Mouse (Mus musculus) large intestine, adult 2 months (tissue): ENCODE measurements around the gene Ttc23l. TPM values are rescaled to one million over a fixed set of nuclear protein-coding genes. Genes with fewer than 3 reads are reported as not detected.
"Not testable (repeated sequence)": the region's sequence is repeated elsewhere in the genome, so short reads cannot be mapped to it uniquely, and the experiment has no call there.

ENCODE experiments used
- DNase-seq: peaks from one replicate; pipeline ENCODE4 v3.0.0-alpha.2; 2012; ENCODE audit warnings: low read depth, low spot score
- WGBS: fragments of 180-500 bp; shearing (Covaris S2); methylation state at CpG from one replicate; pipeline ENCODE4 v1.1.7; 2018; 5-methylcytosine and 5-hydroxymethylcytosine counted together
- polyA plus RNA-seq: library from polyadenylated mRNA; depleted of rRNA; stranded (reverse); fragments of >200 nt; gene quantifications from 2 replicates; pipeline ENCODE4 v1.2.3, GENCODE M21; 2012; rRNA removed

Gene Ttc23l
- polyA plus RNA-seq = not detected in 2 replicates

DNA sequence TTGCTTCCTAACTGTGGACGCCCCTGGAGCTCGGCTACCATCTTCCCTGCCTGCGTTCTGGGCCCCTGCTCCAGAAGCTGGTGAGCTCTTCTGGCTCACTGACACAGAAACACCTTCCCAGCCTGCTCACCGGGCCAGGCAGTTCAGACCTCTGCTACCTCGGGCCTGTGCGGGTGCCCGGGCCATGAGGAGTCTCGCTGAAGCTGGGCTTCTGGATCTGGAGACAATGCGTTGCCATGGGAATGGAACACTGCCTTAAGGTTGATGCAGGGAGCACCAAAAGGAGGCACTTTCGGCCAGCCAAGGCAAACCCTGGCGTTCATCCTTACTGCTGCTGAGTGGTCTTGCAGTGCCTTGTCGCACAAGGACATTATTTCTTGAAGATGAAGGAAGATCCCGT, at the start of gene Ttc23l:
TSS of gene Ttc23l (minus strand) at position 204 of the 400 bp plus-strand sequence.
- WGBS = 88% methylated on average over 13 of the region's 13 CpGs
- no peak for DNase-seq

DNA sequence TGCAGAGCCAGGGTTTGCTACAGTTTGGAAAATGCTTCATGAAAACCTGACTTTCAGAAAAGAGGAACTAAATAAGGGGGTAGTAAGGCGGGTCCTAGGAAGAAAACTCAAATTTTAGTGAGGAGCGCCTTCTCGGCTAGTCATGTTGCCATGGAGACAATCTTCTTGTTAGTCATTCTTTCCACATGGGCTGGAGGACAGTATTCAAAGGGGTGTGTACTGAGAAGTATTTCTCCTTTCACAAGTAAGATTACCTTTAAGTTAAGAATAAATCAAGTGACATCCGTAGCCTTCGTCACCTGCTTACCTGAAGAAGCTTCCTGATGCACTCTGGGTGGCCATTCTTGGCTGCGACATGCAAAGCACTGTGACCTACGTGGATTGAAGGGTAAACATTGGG, 40.9 kb upstream of the Ttc23l start:
- DNase-seq = no peak
- 75% methylated on average over 7 of the region's 7 CpGs for WGBS

DNA sequence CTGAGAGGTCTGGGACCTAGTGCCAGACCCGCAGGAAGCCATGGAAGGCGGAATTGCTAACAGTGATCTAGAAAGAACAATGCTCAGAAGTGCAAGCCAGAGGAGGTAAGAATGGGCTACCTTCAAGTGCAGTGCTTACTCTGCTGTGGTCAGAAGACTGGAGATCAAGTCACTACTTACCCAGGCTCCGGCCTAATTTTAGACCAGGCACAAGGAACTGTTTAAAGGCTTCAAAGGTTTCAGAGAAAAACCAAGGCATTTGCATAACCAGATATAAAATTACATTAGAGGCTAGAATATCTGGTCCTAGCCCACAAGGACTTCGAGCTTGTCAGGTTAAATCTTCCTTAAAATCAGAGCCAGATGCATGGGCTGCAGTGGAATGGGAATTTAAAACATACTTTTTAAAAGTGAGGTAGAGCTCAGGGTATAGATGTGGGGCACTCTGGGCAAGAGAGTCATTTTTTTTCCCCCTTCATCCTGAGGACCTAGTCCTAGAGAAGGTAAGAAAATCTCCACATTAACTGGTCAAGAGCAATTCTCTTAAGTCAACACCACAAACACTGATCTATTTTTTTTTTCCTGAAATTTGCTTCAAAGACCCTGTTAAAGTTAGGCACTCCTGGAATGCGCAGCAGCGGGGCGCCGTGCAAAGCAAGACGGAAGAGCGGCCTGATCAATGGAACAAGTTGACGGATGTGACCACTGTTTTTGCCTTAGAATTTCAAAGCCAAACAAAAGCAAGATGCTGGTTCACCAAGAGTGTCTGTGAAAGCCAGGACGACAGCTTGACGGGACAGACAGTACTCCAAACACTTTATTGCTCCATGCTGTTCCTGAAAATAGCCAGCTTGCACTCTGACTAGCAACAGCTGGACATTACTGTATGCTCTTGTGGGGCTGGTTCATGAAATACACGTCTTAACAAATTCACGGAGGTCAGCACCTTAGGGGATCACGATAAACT, 40.1 kb upstream of the Ttc23l start:
- WGBS = 79% methylated on average over 16 of the region's 16 CpGs
- no peak for DNase-seq

DNA sequence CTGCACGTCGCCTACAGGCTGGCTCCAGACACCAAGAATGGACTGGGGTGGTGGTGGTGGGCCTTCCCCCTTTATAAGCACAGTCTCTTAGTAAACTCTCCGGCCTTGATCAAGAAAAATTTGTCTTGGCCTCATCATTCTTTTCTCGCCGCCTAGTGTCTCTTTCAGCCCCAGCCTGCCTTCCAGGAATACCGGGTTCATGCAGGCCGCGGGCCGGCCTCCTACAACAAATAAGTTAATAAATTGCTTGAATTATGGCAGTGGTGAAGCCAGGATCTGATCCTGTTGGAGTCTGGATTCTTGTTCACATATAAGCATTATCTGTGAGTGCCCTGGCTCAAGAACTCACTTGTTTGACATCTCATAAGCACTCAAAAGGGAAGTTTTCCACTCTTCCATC, 38.4 kb upstream of the Ttc23l start:
- 89% methylated on average over 9 of the region's 9 CpGs for WGBS
- no peak for DNase-seq

DNA sequence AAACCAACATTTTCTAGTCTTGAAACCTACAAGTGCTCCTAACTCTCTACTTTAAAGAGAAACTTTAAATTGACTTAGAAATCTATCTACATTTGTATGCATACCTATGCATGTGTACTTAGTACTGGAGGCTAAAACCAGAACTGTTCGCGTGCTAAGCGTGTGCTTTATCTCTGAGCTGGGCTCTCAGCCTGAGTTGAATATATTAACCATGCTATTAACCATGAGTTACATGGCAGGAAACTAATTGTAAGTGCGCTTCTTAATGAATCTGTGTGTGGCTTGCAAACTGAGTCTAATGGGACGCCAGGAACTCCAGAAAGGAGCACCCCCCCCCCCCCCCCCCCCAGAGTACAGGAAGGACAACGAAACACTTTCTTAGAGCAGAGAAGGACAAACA, 36.9 kb upstream of the Ttc23l start:
- WGBS = 90% methylated on average over 6 of the region's 6 CpGs
- no peak for DNase-seq

DNA sequence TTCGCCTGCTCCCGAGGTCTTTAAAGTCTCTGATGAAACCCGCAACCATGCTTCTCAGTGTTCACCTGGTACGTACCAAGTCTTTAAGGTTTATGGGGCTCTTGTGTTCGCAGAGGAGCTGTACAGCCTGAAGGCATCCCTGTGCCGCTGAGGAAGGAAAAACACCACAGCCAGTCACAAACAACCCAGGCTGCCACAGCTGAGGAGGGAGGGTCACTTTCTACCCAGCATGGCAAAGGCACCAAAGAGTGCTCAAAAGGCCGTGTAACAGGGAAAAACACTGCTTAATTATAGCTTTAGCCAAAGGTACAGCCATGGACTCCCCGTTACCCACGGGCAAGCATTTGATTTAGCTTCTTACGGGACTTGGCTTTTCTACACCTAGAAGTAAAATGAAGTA, 36.4 kb upstream of the Ttc23l start:
- DNase-seq = no peak
- WGBS = 81% methylated on average over 10 of the region's 10 CpGs

DNA sequence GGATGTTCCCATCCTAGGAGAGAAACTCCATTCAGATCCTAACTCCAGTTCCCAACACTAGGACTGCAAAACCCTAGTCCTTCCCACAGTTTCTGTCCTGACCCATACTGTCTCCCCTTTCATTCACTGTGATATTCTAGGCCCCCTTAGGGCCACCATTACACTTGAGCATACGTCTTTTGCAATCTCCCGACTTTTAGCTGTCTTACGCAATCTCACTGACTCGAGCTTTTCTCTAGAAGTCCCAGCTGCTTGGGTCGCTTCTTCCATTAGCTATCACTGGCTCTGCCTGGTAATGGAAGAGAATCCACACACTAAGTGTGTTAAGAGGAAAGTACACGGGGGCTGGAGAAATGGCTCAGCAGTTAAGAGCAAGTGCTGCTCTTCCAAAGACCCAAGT, 34.6 kb upstream of the Ttc23l start:
- no peak for DNase-seq
- 66% methylated on average over 6 of the region's 6 CpGs for WGBS

DNA sequence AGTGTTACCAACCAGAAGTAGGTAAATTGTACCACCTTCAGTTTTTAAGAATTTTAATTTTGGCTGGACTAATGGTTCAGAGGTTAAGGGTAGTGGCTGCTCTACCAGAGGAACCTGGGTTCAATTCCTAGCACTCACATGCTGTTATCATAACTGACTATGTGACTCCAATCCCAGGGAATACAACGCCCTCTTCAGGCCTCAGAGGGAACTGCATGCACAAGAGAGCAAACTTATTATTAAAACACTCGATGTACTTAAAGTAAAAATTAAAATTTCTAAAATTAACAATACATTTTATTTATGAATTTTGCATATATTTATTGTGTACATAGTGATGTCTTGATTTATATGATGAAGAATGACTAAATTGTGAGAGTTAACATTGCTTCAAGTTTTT, 28.1 kb upstream of the Ttc23l start:
- DNase-seq = no peak
- WGBS = 82% methylated on average over 2 of the region's 2 CpGs

DNA sequence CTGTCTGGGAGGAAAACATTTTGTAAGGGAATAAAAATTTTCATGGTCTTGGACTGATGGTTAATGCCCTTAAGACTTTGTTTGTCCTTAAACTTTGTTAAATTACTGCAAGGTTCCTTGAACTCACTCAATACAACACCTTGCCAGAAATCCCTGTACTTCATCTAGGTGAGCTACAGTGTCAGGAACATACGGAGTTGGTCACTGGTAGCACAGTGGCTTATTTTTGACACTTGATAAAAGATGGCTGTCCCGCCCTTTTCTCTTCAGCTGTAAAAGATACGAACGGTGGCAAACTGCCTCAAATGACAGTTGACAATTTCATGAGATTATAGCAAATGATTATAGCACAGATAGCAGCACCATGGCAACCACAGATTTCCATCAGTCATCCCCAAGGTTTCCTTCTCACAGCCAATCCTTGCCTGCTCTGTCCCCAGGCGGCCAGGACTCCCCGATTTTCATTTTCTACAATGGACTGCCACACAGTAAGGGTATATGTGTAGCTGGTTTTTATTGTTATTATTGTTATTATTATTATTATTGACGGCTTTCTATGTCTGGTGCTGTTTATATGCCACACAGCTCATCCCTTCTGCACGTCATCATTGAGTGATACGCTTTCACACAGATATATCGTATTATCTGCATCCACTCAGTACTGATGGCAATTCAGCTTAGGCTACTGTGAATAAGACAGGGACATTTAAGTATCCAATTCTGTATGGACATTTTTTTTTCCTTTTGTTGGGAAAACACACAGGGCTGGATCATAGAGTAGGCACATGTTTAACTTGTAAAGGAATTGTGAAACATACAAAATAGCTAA, 26.1 kb upstream of the Ttc23l start:
- 76% methylated on average over 10 of the region's 10 CpGs for WGBS
- no peak for DNase-seq

DNA sequence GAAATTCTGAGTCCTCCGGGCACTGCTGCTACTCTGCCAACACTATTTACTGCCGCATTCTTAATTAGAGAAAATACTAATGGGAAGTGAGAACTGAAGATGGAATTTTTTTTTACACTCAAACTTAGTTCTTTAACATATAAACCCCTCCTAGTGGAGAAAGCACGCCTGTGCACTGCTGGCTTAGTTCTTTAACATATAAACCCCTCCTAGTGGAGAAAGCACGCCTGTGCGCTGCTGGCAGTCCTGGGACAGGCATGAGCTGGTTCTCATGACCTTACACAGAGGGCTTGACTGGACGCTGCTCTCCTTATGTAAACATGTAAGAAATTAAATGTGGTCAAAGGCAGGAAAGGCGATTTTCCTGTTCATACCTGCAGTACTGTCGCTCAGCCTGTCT, 24.9 kb upstream of the Ttc23l start:
- peak; percentile 4 for DNase-seq
- 48% methylated on average over 8 of the region's 8 CpGs for WGBS

DNA sequence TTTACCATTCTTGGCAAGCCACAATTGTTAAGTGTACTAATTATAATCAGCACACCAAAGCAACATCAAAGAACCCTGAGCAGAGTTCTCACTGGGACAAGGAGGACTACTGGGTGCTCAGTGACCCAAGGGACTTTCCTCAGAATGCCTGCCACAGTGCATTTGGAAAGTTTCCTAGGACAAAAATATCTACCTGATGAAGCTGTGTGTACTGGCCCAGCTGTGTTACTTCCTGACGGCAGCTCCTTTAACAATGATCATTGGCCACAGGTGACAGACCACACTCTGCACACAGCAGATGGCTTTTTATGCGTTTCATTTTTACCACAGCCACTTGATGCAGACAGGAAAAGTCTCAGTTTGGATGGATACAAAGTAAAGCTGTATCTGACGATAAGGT, 20.7 kb upstream of the Ttc23l start:
- no peak for DNase-seq
- 85% methylated on average over 3 of the region's 3 CpGs for WGBS

DNA sequence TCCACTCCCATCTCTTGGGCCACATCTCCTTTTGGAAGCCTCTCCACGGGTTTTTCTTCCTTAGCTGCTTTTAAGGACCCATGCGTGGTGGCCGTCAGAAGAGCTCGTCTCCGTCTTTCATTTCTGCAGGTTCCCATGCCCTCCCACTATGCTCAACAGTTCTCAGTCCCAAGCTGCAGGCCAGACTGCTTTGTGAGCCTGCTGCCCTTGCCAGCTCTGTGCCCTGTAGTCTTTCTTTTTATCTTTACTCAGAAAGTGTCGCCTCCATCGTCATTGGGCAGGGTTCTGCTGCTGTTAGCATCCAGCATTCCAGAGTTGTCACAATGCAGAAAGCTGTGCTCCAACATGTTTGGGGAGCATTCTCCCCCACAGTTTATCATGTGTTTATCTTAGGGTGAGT, 8.0 kb upstream of the Ttc23l start:
- DNase-seq = no peak
- WGBS = 76% methylated on average over 7 of the region's 7 CpGs

DNA sequence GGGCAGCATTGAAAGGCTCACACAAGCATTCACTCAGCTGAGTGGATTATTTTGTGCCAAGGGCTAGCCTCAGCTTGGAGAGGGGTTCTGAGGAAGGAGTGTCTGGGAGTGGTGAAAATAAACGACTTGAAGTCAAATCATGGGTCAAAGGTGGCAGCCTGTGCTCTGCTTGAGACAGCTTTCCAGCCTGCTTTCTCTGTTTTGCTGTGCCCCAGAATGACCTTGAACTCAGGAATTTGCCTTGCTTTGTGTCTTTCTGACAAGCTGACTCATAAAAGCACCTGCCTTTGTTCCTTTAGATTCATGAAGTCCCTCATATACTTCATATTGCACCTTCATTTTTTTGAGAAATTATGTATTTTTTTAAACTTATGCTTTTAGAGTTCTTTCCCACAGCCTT, 5.7 kb upstream of the Ttc23l start:
- DNase-seq = no peak
- WGBS = 20% methylated on average over 1 of the region's 1 CpGs

DNA sequence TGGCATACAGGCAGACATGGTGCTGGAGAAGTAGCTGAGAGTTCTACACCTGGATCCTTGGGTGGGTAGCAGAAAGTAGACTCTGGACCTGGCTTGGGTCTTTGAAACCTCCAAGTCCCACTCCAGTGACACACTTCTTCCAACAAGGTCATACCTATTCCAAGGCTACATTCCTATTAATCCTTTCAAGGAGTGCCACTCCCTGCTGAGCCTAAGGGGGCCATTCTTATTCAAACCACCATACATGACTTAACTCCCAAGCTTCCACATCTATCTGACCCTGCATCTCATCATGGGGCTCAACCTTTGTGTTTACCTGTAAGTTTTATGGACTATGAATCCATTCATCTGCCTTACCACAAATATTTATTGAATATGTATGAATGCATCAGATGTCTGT, 3.8 kb upstream of the Ttc23l start:
- DNase-seq = no peak

DNA sequence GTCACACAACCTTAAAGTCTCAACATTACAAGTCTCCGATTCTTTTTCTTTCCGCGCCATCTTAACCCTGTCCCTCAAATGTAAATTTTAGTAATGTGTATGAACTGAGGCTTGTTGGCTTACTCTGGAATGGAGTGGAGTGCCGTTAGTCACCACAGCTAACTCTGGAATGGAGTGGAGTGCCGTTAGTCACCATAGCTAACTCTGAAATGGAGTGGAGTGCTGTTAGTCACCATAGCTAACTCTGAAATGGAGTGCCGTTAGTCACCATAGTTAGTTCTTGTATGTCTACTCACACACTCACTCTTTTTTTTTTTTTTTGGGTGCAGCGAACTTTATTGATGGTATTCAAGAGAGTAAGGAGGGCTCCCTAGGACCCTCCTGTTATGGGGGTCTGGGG, 1.5 kb upstream of the Ttc23l start:
- 90% methylated on average over 7 of the region's 7 CpGs for WGBS
- DNase-seq = no peak

DNA sequence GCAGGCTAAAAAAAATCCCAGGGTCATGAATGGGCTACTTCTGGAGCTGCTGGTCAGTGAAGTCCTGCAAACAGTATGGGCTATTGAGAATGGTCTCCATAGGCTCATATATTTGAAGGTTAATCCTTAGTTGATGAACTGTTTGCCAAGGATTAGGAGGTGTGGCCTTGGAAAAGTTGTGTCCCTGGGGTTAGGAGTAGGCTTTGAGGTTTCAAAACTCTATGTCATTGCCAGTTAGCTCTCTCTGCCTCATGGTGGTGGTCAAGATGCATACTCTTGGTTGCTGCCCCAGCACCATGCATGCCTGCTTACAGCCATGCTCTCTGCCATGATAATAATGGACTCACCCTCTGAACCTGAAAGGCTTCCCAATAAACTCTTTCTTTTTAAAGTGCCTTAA, 4.1 kb downstream of the Ttc23l start:
- no peak for DNase-seq

DNA sequence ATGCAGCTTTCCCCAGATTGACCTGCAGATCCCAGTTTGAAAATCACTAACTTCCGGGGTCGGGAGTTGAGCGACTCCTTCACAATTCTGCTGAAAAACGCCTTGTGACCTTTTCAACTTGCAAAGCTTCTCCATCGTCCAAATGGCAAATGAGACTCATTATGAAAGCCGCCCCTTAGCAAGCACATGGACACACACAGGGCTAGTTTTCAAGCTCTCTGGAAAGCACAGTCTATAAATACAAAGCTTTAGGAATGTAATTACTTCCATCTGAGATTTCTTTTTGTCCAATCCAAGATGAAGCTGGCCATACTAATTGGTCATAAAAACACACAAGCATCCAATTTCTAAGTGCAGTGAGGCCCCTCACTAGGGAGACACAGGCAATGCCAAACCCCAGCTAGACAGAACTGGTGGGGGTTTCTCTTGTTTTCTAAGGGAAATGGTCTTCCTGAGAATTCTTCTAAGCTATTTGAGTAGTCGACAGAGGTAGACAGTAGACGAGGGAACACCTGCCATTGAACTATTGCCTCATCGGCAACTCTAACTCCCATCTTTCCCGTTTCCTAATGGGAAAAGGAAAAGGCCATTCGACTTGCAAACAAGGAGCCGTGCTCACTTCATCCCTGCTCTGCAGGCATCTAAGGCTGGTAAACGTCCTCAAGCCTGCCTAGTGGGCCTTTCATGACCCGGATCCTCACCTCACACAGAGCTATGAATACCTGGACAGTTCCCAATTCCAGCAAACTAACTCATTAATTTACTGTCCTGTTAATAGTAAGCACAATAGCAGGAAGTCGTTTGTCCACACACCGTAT, 18.0 kb downstream of the Ttc23l start:
- WGBS = 73% methylated on average over 16 of the region's 16 CpGs
- DNase-seq = no peak

DNA sequence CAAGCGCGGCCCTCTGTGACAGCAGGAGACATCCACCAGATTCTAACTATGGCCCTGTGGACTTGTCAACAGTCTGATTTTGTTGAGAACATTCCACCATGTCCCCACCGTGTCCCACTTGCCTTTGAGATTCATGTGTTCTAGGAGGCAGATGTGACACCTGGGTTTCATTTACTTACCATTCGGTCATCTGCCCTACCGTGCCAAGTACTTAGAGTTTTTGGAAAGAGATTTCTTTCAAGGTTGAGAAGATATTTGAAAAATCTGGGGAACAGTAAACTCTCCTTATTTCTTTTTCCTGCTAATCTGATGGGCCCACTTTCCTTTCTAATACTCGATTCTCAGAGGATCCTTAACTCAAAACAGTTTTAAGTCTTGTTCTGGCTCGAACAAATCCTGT, 22.5 kb downstream of the Ttc23l start:
- DNase-seq = no peak
- WGBS = 80% methylated on average over 7 of the region's 7 CpGs

DNA sequence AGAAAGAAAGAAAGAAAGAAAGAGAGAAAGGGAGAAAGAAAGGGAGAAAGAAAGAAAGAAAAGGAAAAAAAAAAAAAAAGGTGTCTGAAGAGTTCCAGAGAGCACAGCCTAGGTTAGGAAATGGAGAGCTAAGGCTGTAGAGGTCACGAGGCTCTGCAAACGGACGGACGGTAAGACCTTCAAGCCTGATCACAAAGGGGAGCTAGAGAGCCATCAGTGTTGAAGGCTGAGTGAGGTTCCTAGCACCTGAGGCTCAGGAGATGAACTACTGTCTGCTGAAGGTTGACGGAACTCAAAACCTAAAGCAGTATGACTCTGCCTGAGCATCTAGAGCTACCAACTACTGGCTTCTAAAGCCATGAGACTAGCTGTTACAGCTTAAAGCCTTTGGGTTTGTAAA, 23.9 kb downstream of the Ttc23l start:
- WGBS = 72% methylated on average over 5 of the region's 5 CpGs
- DNase-seq = no peak

DNA sequence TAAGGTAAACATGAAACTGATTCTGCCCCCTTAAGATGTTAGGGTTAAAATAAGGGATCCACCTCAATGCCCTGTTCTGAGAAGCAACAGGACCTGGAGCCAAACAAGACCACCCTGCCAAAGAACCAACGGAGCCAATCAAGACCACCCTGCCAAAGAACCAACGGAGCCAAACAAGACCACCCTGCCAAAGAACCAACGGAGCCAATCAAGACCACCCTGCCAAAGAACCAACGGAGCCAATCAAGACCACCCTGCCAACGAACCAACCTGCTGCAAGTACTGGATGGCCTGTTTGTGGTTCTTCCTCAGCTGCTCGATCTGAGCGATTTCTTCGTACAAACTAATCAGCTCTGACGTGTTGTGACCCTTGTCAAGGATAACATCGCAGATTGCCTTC, 25.1 kb downstream of the Ttc23l start:
- not testable (repeated sequence) for DNase-seq
- WGBS = 90% methylated on average over 10 of the region's 10 CpGs
